Mouse (Mus musculus) layer of hippocampus, postnatal 36 days (tissue): Measurements from ENCODE around the gene Aqp9. TPM values are rescaled to one million over a fixed set of nuclear protein-coding genes. Genes with fewer than 3 reads are reported as not detected.
A peak's percentile ranks its signal among the peaks of the same experiment; 100 is the strongest.

Source experiments
- DNase-seq, 2 experiments: peaks; one replicate each; pipeline ENCODE4 v3.0.0; 2022
- total RNA-seq, 2 experiments: library from RNA; stranded (reverse); gene quantifications; 2 replicates each; pipeline ENCODE4 v1.2.3; 2021

The Aqp9 gene
- 1 to 10 TPM; 2.1 to 3.4 TPM for total RNA-seq

DNA sequence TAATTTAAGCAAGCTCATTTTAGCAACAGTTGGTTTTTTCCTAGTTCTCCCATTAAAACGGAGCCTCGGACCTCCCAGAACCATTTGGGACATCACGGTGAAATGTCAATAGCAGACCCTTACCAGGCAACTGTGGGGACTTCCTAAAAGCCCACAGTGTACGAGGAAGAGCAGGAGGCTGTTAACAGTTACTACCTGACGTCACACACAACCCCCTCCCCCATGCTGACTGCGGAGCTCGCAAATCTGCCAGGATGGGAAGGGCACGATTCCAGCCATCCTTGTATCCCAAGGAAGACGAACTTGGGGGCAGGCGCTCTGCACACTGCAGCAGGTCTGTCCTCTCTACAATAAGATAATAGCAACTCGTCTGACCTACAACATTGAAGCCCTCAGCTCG, at the start of gene Aqp9:
Gene Aqp9 (minus strand): TSS at position 172 of the 400 bp plus-strand sequence.
- DNase-seq: no peak

- no peak for DNase-seq
Measured at GRCm38 (mm10) chr9:71217793-71218095, 49.3 kb upstream of the Aqp9 start.

DNA sequence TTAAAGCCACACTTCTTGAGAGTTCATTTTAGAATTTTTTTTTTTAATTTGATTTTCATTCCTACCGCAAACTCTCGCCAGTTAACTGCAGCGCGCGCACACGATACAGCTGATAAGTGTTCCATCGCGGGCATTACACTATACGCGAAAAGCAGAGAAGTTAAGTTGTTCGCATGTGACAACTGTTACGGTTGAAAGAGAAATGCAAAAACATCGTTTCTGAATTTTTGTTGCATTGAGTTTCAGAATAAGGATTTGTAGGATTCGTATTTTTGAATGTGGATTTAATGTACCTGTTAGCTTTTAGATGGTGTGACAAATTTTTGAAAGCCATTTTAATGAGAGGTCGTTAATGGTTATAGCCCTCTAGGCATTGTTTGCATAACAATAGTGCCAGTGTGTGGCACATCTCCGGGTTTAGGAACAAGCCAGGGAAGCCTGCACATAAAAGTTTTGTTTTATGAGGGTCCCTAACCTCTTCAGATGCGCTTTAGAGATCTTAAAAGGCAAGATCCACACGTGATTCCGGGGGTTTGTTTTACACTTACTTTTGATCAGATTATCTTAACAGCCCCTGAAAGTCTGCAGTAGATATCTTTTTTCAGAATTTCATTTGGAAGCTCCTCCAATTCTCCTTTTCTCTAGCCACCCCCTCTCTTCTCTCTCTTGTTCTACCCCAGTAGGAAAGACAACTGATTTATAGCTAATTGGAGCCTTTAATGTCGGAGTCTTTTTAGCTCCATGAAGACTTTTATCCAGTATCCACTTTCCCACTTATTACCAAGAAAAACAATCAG, 48.7 kb upstream of the Aqp9 start:
- no peak for DNase-seq

DNA sequence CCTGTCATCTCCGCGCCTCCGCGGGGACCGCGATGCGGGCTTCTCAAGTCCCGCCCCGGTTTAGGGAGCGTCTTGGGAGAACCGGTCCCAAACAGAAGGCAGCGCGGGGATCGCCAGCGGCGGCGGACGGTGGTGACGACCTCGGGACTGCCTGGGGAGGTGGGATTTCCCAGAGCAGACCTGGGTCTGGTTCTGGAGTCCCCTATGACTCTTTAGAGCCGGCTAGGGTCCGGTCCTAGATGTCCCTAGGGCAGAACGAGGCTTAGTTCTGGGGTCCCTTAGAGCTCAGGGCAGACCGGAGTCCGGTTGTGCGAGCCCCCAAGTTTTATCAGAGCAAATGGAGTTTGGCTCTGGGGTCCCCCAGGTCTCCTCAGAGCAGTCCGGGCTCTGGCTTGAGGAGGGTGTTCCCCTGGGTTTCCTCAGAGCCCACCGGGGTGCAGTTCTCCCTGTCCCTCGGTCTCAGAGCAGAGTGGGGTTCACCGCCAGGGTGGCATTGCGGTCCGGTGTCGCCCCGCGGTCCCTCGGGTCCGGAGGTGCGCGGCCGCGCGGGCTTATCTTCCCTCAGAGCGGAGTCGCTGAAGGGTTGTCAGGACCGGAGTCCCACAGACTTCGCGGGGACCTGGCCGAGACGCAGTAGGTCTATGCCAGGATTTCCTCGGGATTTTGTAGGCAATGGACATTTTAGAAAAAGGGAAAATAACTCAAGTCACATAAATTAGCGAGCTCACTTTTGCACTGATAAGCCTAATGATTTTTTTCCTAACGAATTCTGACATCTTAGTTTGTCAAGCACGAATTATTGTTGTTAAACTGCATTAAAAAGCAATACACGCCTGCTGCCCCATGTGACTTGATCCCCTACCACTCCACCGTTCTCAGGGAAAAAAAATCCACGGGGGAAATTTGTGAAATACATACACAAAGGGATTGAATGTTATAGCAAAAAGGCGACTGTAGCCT, 47.8 kb upstream of the Aqp9 start:
- peak in 1 of 2 experiments; percentile 3 for DNase-seq

DNA sequence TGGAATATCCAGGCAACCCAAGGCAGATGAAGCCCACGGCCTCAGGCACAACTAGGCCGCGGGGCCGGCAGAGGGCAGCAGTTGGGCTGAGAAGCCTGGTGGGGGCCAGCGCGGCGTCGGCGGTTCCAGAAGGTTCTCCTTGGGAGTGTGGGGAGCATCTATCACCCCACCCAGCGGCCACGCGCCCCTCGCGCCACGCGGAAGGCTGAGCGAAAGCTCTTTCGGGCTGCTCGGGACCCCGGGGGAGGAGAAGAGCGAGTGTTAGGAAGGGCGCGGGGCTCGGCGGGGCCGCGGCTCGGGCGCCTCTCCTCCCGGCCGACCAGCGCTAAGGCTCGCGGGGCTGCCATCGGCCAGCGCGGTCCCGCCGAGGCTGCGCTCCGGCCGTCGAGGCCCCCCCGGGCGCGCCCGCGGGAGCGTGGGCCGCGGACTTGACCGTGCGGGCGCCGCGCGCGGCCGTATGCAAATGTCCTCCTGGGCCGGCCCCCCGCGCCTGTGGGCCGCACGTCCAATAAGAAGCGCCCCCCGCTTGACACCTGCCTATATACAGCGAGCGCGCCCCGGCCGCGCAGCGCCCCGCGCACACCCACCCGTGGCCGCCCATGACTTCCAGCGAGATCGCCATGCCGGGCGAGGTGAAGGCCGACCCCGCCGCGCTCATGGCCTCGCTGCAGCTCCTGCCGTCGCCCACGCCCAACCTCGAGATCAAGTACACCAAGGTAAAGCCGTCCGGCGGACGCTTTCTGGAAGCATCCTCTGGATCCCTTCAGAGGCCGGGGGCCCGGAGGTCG, 47.0 kb upstream of the Aqp9 start, which contains the start of gene Aldh1a2:
Gene Aldh1a2 (plus strand): TSS at position 542 of the 788 bp plus-strand sequence.
- DNase-seq: peak; percentile 4 to 10

GRCm38 (mm10) chr9:71213636-71214035, 45.2 kb upstream of the Aqp9 start:
- DNase-seq: no peak

GRCm38 (mm10) chr9:71210870-71211269, 42.4 kb upstream of the Aqp9 start:
- peak; percentile 12 to 41 for DNase-seq

DNA sequence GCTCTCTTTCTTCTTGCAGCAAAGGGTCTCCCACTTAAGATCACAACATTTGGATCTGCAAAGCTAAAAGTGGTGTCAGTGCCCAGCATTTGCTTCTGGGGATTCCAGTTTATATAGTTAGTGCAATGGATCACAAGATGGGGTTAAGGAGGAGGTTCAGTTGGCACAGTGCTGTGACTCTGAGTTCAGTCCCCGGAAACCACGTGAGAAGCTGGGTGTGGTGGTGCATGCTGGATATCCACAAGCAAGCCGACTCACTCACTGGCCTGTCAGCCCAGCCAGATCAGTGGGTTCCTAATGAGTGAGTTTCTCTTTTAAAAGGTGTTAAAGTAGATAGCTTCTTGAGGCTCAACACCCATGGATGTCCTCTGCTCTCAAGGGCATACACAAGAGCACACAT, 40.8 kb upstream of the Aqp9 start:
- no peak for DNase-seq

- DNase-seq: no peak
Measured at GRCm38 (mm10) chr9:71202265-71202664, 33.8 kb upstream of the Aqp9 start.

- no peak for DNase-seq
Measured at GRCm38 (mm10) chr9:71198826-71199225, 30.3 kb upstream of the Aqp9 start.

DNA sequence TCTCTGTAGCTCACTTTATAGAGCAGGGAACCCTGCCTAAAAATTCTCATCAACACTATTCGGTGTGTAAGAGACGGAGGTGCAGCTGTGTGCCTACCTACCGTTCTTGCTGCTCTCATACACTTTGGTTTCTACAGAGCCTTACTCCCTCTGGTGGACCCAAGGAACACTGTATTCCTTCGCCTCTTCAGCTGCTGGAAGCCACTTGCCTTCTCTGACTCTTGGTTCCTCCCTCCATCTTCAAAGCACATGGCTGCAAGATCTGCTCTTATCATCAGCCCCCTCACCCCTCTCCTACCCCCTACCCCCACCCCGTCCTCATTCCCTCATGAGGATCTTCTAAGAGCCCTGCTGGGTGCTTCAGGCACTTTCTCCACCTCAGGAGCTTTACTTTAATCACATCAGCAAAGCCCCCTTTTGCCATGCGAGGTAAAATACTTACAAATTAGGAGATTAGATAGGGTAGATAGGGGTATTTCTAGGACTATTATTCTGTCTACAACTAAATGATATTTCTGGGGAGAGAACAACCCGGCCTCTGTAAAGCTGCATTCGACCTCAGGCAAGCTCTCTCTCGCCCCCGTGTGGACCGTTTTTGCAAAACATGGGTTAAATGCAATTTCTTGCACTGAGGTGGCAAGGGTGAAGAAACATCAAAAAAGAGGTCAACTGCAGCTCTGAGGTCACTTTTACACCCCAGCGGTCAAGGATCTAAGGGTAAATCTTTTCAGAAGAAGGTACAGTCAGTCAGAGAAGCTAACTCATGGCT, 20.3 kb upstream of the Aqp9 start:
- peak; percentile 44 to 51 for DNase-seq

- DNase-seq: no peak
Measured at GRCm38 (mm10) chr9:71187396-71187795, 18.9 kb upstream of the Aqp9 start.

GRCm38 (mm10) chr9:71185823-71186222, 17.3 kb upstream of the Aqp9 start:
- no peak for DNase-seq

GRCm38 (mm10) chr9:71185285-71185684, 16.8 kb upstream of the Aqp9 start:
- no peak for DNase-seq

GRCm38 (mm10) chr9:71179964-71180700, 11.7 kb upstream of the Aqp9 start:
- DNase-seq: no peak

DNA sequence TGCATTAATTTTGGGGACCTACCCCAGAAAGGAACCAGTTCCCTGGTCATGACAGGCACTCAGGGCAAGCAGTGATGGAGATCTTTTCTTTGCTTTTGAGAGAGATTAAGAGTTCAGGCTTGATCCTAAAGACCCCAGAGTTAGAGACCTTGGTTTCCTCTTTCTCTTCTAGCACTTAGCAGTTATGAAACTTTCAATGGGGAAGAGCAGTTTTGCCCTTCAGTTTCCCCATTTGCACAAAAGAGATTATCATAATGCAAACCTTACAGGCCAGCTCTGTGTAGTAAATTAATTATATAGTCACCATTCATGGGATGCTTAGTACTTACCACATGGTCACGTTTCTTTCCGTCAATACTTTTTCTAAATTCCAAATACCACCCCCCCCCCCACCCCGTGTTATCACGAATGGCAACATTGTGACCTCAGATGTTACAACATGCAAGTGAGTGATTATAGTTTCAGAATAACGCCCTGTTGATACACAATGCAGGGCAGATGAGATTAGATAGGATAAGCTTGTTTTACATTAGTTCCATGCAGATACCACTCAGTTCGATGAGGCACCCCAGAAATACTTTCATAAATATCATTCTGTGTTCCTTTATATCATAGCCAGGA, 10.9 kb upstream of the Aqp9 start:
- DNase-seq: no peak

GRCm38 (mm10) chr9:71175686-71176085, 7.2 kb upstream of the Aqp9 start:
- no peak for DNase-seq

DNA sequence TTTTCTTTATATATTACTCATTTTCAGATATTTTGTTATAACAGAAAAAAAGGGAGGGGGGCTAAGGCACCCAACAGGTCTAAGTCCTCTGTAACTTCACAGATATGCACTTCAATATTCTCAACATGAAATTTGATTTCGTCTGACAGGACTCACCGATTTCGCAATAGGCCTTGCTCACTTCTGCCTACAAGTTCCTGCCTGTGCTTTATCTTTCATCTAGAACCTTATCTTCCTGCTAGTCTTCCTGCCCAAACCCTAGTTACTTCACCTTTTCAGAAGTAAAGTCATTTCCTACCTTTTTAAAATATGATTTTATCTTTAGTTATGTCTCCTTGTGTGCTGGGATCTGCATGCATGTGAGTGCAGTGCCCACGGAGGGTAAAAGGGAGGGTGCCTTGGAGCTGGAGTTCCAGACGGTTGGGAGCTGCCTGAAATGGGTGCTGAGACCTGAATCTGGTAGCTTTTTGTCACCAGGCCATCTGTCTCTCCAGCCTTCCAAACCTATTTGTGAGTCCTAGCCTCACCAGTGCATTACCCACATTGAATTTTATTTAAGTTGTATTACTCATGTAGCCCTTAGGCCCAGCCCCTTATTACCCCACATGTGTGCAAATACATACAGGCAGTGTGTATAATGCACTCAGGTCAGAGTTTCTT, 6.0 kb upstream of the Aqp9 start:
- DNase-seq: no peak

DNA sequence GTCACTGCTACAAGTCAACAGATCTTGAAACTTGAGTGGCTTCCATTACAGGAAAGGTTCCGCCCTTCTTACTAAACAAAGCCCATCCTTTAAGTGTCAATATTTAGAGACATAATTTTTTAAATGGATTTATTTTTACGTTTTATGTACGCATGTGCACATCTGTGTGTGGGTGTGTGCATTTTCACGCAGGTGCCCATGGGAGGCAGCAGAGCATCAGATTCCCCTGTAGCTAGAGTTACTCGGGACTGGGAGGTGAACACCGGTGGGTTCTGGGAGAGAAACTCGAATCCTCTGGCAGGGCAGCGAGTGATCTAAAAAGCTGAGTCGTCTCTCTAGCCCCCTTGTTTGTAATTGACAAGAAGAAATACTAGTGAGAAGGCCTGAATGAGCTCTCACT, 5.1 kb upstream of the Aqp9 start:
- DNase-seq: no peak
